Mouse (Mus musculus): ENCODE measurements around the gene Fhit. TPM values are rescaled to one million over a fixed set of nuclear protein-coding genes. Genes with fewer than 3 reads are reported as not detected.

Gene Fhit
- polyA plus RNA-seq, 1 experiment from 2014 or later, result 5.6 TPM

DNA sequence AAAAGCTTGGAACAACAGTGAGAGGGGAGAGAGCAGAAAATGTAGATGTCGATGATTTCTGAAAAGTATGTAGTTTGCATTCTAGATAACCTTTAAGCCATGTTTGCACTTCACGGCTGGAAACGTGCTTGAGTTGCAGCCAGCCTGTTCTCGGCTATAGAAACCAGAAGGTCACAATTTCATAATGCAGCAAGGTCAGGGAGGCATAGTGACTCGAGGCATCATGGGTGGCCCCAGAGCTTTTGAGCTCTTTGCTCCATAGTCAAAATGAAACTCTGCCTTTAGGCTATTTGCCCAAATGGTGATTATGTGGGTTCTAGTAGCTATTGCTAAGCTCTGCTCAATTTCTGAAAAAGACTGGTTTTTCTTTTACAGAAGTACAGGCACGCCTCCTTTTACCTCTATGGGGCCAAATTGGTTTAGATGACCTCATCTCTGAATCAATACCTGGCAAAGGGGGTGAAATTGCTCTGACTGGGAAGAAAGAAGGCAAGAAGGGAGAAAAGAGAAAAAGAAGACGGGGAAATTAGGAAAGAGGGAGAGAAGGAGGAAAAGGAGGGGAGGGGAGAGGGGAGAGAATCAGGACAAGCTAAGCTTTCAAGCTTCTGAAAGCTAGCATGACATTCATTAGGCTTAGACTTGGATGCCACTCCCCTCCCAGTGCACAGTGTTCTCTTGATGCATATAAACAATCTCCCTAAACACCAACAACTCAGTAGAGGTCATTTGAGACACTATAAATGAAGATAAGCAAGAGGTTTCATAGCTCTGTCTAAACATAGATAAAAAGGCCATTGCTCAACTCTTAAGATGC is 1148.6 kb downstream of the Fhit start:
- no peak for ATAC-seq (replicated peaks; ENCODE audit: insufficient number of reproducible peaks, low FRiP score, low TSS enrichment)
- 70% methylated on average over 7 of the region's 7 CpGs for WGBS (ENCODE audit: insufficient replicate concordance)
- H3K9me3 ChIP-seq (replicated peaks; ENCODE audit: control insufficient read depth, low read length), result no peaks in the 10 kb centered on the region
- H3K4me2 ChIP-seq, result no peak overlapping the region
- H3K36me3 ChIP-seq (ENCODE audit: control insufficient read depth, insufficient read depth, low read length), result no peaks in the 10 kb centered on the region
- H3K4me1 ChIP-seq (ENCODE audit: control insufficient read depth, insufficient read depth, low read length), result no peaks in the 10 kb centered on the region
- H3K27me3 ChIP-seq (ENCODE audit: control insufficient read depth, insufficient read depth, low read length), result no peaks in the 10 kb centered on the region
- no peak overlapping the region for H3K9ac ChIP-seq (ENCODE audit: low read depth, low read length)
- H3K27ac ChIP-seq (ENCODE audit: low read depth, low read length), result no peak overlapping the region
- no peak overlapping the region for H3K4me3 ChIP-seq (ENCODE audit: low read depth, low read length)

DNA sequence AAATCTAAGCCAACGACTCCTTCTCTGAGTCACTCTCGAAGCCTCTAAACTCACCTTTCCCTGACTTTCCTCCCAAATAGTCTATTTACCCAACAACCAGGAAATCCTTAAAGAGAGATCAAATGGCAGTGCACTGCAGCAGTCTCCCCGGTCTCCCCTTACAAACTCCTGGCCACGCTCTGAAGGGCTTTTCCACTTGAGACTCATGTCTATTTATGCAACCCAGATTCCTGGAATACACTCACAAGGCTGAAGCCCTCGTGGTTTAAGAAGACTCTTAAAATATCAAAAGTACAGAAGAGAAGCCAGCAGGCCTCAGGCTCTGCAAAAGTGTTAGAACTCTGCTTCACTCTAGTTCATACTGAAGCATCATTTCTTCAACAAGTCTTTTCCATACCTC is 1155.6 kb downstream of the Fhit start:
- WGBS (ENCODE audit: insufficient replicate concordance), result 57% methylated on average over 5 of the region's 5 CpGs
- H3K4me1 ChIP-seq (ENCODE audit: control insufficient read depth, insufficient read depth, low read length), result 0 out of 2 replicates have a peak, but pooled peaks cover 3% of the 10 kb centered on the region
- no peak for ATAC-seq (replicated peaks; ENCODE audit: insufficient number of reproducible peaks, low FRiP score, low TSS enrichment)
- H3K4me2 ChIP-seq, result no peak overlapping the region
- no peaks in the 10 kb centered on the region for H3K27me3 ChIP-seq (ENCODE audit: control insufficient read depth, insufficient read depth, low read length)
- no peaks in the 10 kb centered on the region for H3K36me3 ChIP-seq (ENCODE audit: control insufficient read depth, insufficient read depth, low read length)
- H3K9ac ChIP-seq (ENCODE audit: low read depth, low read length), result no peak overlapping the region
- no peaks in the 10 kb centered on the region for H3K9me3 ChIP-seq (replicated peaks; ENCODE audit: control insufficient read depth, low read length)
- H3K27ac ChIP-seq (ENCODE audit: low read depth, low read length), result no peak overlapping the region
- H3K4me3 ChIP-seq (ENCODE audit: low read depth, low read length), result no peak overlapping the region

DNA sequence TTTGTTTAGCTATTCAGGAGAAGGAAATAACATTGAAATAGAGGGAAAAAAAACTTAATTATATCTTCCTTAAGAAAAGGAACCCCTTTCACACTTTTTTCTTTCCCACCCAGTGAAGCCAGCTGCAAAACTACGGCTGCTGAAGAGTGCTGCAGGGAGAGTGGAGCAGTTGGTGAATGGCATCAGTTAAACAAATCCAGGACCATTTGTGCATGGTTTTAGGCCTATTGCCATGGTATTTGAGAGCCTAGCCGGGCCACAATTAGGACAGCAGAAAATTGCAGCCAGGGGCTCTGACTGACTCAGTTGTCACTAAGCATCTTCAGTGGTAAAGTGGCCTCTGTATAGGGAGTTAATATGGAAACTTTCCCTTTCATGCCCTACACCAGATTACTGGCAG is 1158.0 kb downstream of the Fhit start:
- WGBS (ENCODE audit: insufficient replicate concordance), result 82% methylated on average over 2 of the region's 2 CpGs
- no peak overlapping the region for H3K4me3 ChIP-seq (ENCODE audit: low read depth, low read length)
- no peak for ATAC-seq (replicated peaks; ENCODE audit: insufficient number of reproducible peaks, low FRiP score, low TSS enrichment)

DNA sequence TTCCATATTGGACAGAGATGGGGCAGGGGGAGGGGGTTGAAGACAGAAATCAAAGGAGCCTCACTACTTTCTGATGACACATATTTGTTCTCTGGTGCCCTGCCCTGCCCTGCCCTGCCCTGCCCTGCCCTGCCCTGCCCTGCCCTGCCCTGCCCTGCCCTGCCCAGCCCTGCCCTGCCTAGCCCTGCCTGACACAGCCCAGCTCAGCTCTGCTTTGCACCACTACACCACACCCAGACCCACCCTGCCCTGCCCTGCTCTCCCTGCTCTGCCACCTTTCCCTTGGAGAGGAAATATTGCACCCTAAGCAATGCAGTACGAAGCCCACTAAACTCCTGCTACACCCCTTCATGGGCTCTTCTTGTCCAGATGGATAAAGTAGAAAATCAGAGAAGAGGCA is 1171.2 kb downstream of the Fhit start:
- Histone ChIP-seq H3K9ac (ENCODE audit: low read depth, low read length) (no peak overlapping the region), H3K4me3 (ENCODE audit: low read depth, low read length) (no peak overlapping the region), H3K36me3 (ENCODE audit: control insufficient read depth, insufficient read depth, low read length) (no peaks in the 10 kb centered on the region), H3K9me3 (replicated peaks; ENCODE audit: control insufficient read depth, low read length) (no peaks in the 10 kb centered on the region), H3K27me3 (ENCODE audit: control insufficient read depth, insufficient read depth, low read length) (no peaks in the 10 kb centered on the region), H3K4me2 (no peak overlapping the region), H3K4me1 (ENCODE audit: control insufficient read depth, insufficient read depth, low read length) (no peaks in the 10 kb centered on the region), H3K27ac (ENCODE audit: low read depth, low read length) (no peak overlapping the region)
- no peak for ATAC-seq (replicated peaks; ENCODE audit: insufficient number of reproducible peaks, low FRiP score, low TSS enrichment)
- whole genome bisulfite sequencing (ENCODE audit: insufficient replicate concordance), result 85% methylated on average over 1 of the region's 1 CpGs

More for the DNA sequence above, 1158.0 kb downstream of the Fhit start:
- H3K9ac ChIP-seq (ENCODE audit: low read depth, low read length), result no peak overlapping the region
- no peaks in the 10 kb centered on the region for H3K9me3 ChIP-seq (replicated peaks; ENCODE audit: control insufficient read depth, low read length)
- no peaks in the 10 kb centered on the region for H3K27me3 ChIP-seq (ENCODE audit: control insufficient read depth, insufficient read depth, low read length)
- H3K36me3 ChIP-seq (ENCODE audit: control insufficient read depth, insufficient read depth, low read length), result no peaks in the 10 kb centered on the region
- H3K4me1 ChIP-seq (ENCODE audit: control insufficient read depth, insufficient read depth, low read length), result 0 out of 2 replicates have a peak, but pooled peaks cover 3% of the 10 kb centered on the region
- no peak overlapping the region for H3K27ac ChIP-seq (ENCODE audit: low read depth, low read length)
- no peak overlapping the region for H3K4me2 ChIP-seq

DNA sequence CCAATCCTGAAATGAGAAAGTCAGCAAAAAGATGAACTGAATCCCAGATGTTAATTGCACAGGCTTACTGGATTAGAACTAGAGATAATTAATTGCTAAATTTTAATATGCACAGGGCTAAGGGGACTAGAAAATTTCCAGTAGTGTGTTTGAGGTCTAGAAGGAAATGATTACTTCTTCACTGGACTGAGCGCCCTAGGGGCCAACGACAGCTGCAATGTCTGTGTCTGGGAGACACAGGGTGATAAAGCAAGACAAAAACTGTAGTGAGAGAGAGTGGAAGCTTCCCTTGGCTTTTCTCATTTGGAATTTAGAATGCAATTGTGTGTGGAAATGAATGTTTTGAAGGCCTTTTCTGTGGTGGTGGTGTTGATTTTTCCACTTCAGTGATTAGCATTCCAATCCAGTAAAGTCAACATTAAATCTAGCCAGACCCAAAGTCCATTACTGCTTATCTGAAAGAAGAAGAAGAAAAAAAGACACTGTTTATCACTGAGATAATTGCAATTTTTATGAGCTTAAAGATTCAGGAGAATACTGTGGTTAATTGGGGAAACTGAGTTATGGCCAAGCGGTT is 1184.8 kb downstream of the Fhit start:
- Histone ChIP-seq H3K9me3 (replicated peaks; ENCODE audit: control insufficient read depth, low read length) (no peaks in the 10 kb centered on the region), H3K27me3 (ENCODE audit: control insufficient read depth, insufficient read depth, low read length) (no peaks in the 10 kb centered on the region), H3K4me2 (no peak overlapping the region), H3K27ac (ENCODE audit: low read depth, low read length) (no peak overlapping the region), H3K4me3 (ENCODE audit: low read depth, low read length) (no peak overlapping the region), H3K36me3 (ENCODE audit: control insufficient read depth, insufficient read depth, low read length) (no peaks in the 10 kb centered on the region), H3K4me1 (ENCODE audit: control insufficient read depth, insufficient read depth, low read length) (no peaks in the 10 kb centered on the region), H3K9ac (ENCODE audit: low read depth, low read length) (no peak overlapping the region)
- WGBS (ENCODE audit: insufficient replicate concordance), result 58% methylated on average over 3 of the region's 3 CpGs
- no peak for ATAC-seq (replicated peaks; ENCODE audit: insufficient number of reproducible peaks, low FRiP score, low TSS enrichment)

DNA sequence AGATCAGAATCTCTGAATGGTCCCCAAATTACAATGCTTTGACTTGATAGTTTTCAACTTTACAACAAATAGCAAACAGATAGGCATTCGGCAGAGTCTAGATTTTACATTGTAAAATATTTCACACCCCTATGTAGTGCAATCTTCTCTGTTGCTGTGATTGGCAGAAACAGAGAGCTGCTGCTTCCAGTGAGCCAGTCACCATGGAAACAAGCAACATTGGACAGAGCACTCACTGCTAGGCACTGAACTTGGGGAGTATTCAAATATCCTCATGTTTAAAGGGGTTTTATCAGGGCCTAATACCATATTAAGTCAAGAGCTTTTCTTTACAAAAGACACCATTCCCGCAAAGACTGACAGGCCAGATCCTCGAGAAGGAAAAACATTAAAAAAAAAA is 1187.4 kb downstream of the Fhit start:
- no peaks in the 10 kb centered on the region for H3K27me3 ChIP-seq (ENCODE audit: control insufficient read depth, insufficient read depth, low read length)
- 60% methylated on average over 3 of the region's 3 CpGs for WGBS (ENCODE audit: insufficient replicate concordance)
- no peak overlapping the region for H3K4me2 ChIP-seq
- H3K9me3 ChIP-seq (replicated peaks; ENCODE audit: control insufficient read depth, low read length), result no peaks in the 10 kb centered on the region
- ATAC-seq (replicated peaks; ENCODE audit: insufficient number of reproducible peaks, low FRiP score, low TSS enrichment), result no peak
- no peak overlapping the region for H3K27ac ChIP-seq (ENCODE audit: low read depth, low read length)
- H3K36me3 ChIP-seq (ENCODE audit: control insufficient read depth, insufficient read depth, low read length), result no peaks in the 10 kb centered on the region
- H3K4me3 ChIP-seq (ENCODE audit: low read depth, low read length), result no peak overlapping the region
- no peak overlapping the region for H3K9ac ChIP-seq (ENCODE audit: low read depth, low read length)
- H3K4me1 ChIP-seq (ENCODE audit: control insufficient read depth, insufficient read depth, low read length), result no peaks in the 10 kb centered on the region

DNA sequence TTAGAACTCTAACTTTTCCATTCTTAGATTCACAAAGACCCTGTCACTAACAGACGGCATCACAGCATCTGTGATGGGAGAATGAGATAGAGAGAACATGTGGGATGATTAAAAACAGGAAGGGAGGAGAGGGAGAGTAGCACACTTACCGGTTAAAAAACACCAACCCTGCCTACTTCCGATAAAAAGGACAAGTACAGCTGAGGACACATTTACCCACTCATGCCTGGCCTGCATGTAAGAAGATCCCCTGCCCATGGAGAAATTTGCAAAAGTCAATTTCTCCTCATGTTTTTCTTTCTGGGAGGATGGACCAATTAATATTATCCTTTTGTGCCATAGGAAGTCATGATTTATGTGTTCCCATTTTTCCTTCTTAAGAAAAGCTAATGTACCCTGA is 1198.0 kb downstream of the Fhit start:
- H3K27ac ChIP-seq (ENCODE audit: low read depth, low read length), result no peak overlapping the region
- no peaks in the 10 kb centered on the region for H3K27me3 ChIP-seq (ENCODE audit: control insufficient read depth, insufficient read depth, low read length)
- WGBS (ENCODE audit: insufficient replicate concordance), result 63% methylated on average over 3 of the region's 3 CpGs
- ATAC-seq (replicated peaks; ENCODE audit: insufficient number of reproducible peaks, low FRiP score, low TSS enrichment), result no peak
- H3K9ac ChIP-seq (ENCODE audit: low read depth, low read length), result no peak overlapping the region
- no peak overlapping the region for H3K4me2 ChIP-seq
- no peak overlapping the region for H3K4me3 ChIP-seq (ENCODE audit: low read depth, low read length)
- H3K36me3 ChIP-seq (ENCODE audit: control insufficient read depth, insufficient read depth, low read length), result no peaks in the 10 kb centered on the region
- no peaks in the 10 kb centered on the region for H3K4me1 ChIP-seq (ENCODE audit: control insufficient read depth, insufficient read depth, low read length)
- no peaks in the 10 kb centered on the region for H3K9me3 ChIP-seq (replicated peaks; ENCODE audit: control insufficient read depth, low read length)

DNA sequence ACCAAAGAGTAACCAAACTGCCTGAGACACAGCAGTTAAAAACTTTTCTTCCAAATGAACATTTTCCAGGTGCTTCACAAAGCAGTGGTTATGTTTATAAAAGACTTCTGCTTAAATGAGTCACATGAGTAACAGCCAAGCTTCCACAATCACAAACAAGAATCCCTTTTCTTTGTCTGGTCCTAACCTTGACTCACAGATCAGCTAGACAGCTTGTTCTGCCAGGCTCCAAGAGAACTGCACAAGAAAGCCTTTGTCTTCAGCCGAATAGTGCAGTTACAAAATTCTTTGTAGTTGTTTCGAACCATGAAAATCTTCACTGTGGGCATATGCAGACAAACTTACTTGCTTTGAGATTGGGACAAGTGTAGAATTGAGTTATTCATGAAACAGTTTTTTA is 1201.4 kb downstream of the Fhit start:
- Histone ChIP-seq H3K4me3 (ENCODE audit: low read depth, low read length) (no peak overlapping the region), H3K27me3 (ENCODE audit: control insufficient read depth, insufficient read depth, low read length) (no peaks in the 10 kb centered on the region), H3K4me1 (ENCODE audit: control insufficient read depth, insufficient read depth, low read length) (no peaks in the 10 kb centered on the region), H3K36me3 (ENCODE audit: control insufficient read depth, insufficient read depth, low read length) (no peaks in the 10 kb centered on the region), H3K9ac (ENCODE audit: low read depth, low read length) (no peak overlapping the region), H3K4me2 (no peak overlapping the region), H3K9me3 (replicated peaks; ENCODE audit: control insufficient read depth, low read length) (no peaks in the 10 kb centered on the region), H3K27ac (ENCODE audit: low read depth, low read length) (no peak overlapping the region)
- 70% methylated on average over 2 of the region's 2 CpGs for whole genome bisulfite sequencing (ENCODE audit: insufficient replicate concordance)
- ATAC-seq (replicated peaks; ENCODE audit: insufficient number of reproducible peaks, low FRiP score, low TSS enrichment), result no peak

DNA sequence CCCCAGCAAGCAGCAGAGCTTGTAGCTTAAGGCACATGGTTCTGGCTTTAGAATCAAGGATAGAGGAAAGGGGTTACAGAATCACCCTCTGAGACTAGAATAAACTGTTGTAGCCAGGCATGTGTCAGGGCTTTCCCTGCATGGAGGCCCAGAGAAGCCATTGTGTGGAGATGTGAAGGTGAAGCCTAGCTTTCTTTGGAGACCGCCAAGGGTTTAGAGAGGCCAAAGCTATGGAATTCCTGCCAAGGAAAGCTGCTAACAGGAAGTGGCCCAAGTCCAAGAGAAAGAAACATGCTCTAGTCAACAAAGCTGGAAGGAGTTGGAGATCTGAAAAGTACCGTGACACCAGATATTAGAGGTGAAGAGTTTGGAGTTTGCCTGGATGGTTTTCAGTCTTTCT is 1262.3 kb downstream of the Fhit start:
- Histone ChIP-seq H3K4me2 (no peak overlapping the region), H3K4me3 (ENCODE audit: low read depth, low read length) (no peak overlapping the region), H3K9me3 (replicated peaks; ENCODE audit: control insufficient read depth, low read length) (no peaks in the 10 kb centered on the region), H3K36me3 (ENCODE audit: control insufficient read depth, insufficient read depth, low read length) (no peaks in the 10 kb centered on the region), H3K4me1 (ENCODE audit: control insufficient read depth, insufficient read depth, low read length) (no peaks in the 10 kb centered on the region), H3K27ac (ENCODE audit: low read depth, low read length) (no peak overlapping the region), H3K27me3 (ENCODE audit: control insufficient read depth, insufficient read depth, low read length) (no peaks in the 10 kb centered on the region), H3K9ac (ENCODE audit: low read depth, low read length) (no peak overlapping the region)
- WGBS (ENCODE audit: insufficient replicate concordance), result 71% methylated on average over 2 of the region's 2 CpGs
- ATAC-seq (replicated peaks; ENCODE audit: insufficient number of reproducible peaks, low FRiP score, low TSS enrichment), result no peak
